Mouse (Mus musculus) Patski (cell line): ENCODE results near the gene Arsg. TPM values are rescaled to one million over a fixed set of nuclear protein-coding genes. Genes with fewer than 3 reads are reported as not detected.

ENCODE experiments used
- ATAC-seq: fragments of 100-300 bp; one replicate; pipeline ENCODE4 v1.8.0; 2021
- CTCF ChIA-PET: fragments of 350-600 bp; sonication (Branson Sonifier 250); formaldehyde crosslinking; loops from one replicate; lab custom pipeline; 2022; ENCODE audit warnings: inconsistent platforms; lab: Charles Lee
- POLR2A ChIA-PET: fragments of 350-600 bp; sonication (Branson Sonifier 250); formaldehyde crosslinking; loops from one replicate; lab custom pipeline; 2022; ENCODE audit warnings: antibody characterized with exemption, inconsistent platforms; lab: Charles Lee
- DNase-seq: peaks from one replicate; pipeline ENCODE4 v3.0.0-alpha.2; 2011; ENCODE audit warnings: low read depth, low spot score
- H3K27me3 ChIP-seq: fragments of 371-371 bp; one replicate; pipeline ENCODE4 v1.5.1; 2021
- CTCF ChIP-seq: fragments of 100-300 bp; IDR thresholded peaks from one replicate; pipeline ENCODE4 v1.5.1; 2021
- in situ Hi-C: fragments of 300-500 bp; cut with MboI; formaldehyde crosslinking; loops from 3 replicates; pipeline ENCODE4 v1.11.1; 2018; ENCODE audit warnings: low pct_unique_long_range_greater_than_20kb, mixed read lengths
- polyA plus RNA-seq: library from polyadenylated mRNA; unstranded; gene quantifications from one replicate; pipeline ENCODE4 v1.2.3, GENCODE M21; 2021

The Arsg gene
- polyA plus RNA-seq: 1.1 TPM

- peak; percentile 67 for ATAC-seq
- ChIA-PET CTCF (no interaction called here), POLR2A (no interaction called here)
- DNase-seq: no peak
- no peak for TF ChIP-seq CTCF
- in situ Hi-C loops: no loop called here
- peaks cover 28% of the 10 kb centered on the region for H3K27me3 ChIP-seq
These were observed at the start of gene Arsg, which contains the start of gene Slc16a6 for GRCm38 (mm10) chr11:109473171-109474085. Gene Arsg (plus strand): TSS chr11:109473374. Gene Slc16a6 (minus strand): TSS chr11:109473598.

GRCm38 (mm10) chr11:109425392-109426271 lies 47.5 kb upstream of the Arsg start, which contains the start of gene Amz2:
Gene Amz2 (plus strand): TSS chr11:109425946.
- ChIA-PET POLR2A (interaction anchor here (1.3 kb wide), 1 partner anchor 9 kb away, joined by 4 read pairs; no protein-coding TSS in a partner anchor), CTCF (interaction anchor here (0.6 to 1.4 kb wide), 6 partner anchors 80 to 195 kb away, joined by 3 to 4 read pairs (median 4); no protein-coding TSS in a partner anchor)
- peak; percentile 99 for DNase-seq
- ATAC-seq: peak; percentile 97
- in situ Hi-C loops: loop anchor here (5.0 to 25.0 kb wide), 3 partner anchors 63 to 963 kb away; partner anchors contain the start of gene Gna13
- H3K27me3 ChIP-seq: no peaks in the 10 kb centered on the region
- TF ChIP-seq CTCF: peak; percentile 100

- in situ Hi-C loops: loop anchor here (5.0 to 25.0 kb wide), 3 partner anchors 64 to 964 kb away; partner anchors contain the start of gene Gna13
- CTCF ChIA-PET: interaction anchor here (0.8 to 1.3 kb wide), 2 partner anchors 109 to 195 kb away, joined by 3 to 4 read pairs; no protein-coding TSS in a partner anchor
- no peaks in the 10 kb centered on the region for H3K27me3 ChIP-seq
- POLR2A ChIA-PET: interaction anchor here (1.3 kb wide), 1 partner anchor 8 kb away, joined by 4 read pairs; no protein-coding TSS in a partner anchor
- no peak for DNase-seq
- no peak for TF ChIP-seq CTCF
- no peak for ATAC-seq
These were observed 46.9 kb upstream of the Arsg start for GRCm38 (mm10) chr11:109426272-109426586.

DNA sequence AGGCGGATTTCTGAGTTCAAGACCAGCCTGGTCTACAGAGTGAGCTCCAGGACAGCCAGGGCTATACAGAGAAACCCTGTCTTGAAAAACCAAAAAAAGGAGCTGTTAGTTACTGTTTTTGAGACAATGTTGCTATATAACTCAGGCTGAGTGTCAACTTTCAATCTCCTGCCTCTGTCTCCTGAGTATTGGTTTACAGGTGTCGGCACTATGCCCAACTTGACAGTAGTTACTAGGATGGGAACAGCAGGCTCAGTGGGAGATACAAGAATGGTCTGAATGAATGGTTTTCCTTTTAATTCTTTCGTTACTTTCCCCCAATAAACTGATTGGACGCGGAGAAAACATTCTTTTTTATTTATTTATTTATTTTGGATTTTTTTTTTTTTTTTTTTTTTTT lies 45.8 kb upstream of the Arsg start:
- POLR2A ChIA-PET: no interaction called here
- ATAC-seq: no peak
- TF ChIP-seq CTCF: no peak

DNA sequence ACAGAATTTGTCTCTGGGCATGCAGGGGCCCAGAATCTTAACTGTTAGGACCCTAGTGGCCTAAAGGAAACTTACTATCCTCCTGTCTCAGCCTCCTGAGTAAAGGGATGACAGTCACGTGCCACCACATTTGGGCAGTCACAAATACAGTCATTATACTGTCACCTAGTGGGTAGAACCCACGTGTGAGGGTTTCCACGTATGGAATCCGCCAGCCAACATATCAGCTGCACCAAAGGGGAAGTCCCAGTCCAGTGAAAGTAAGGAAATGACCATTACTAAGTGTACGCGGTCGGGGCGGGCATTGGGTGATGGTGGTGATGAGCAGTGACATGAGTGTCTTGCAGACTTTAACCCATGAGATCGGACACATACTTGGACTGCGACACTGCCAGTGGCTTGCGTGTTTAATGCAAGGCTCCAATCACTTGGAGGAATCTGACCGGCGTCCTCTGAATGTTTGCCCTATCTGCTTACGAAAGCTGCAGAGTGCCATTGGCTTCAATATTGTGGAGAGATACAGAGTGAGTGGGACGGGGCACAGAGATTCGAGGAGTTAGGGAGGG lies 38.9 kb upstream of the Arsg start:
- TF ChIP-seq CTCF: no peak

More for the DNA sequence above, 45.8 kb upstream of the Arsg start:
- CTCF ChIA-PET: no interaction called here
- H3K27me3 ChIP-seq: no peaks in the 10 kb centered on the region
- DNase-seq: no peak
- in situ Hi-C loops: loop anchor here (5.0 to 25.0 kb wide), 3 partner anchors 65 to 965 kb away; partner anchors contain the start of gene Gna13

GRCm38 (mm10) chr11:109436889-109437288 lies 36.3 kb upstream of the Arsg start:
- no peak for TF ChIP-seq CTCF
- ATAC-seq (no peak), DNase-seq (no peak)
- POLR2A ChIA-PET: interaction anchor here (0.7 kb wide), 1 partner anchor 127 kb away, joined by 3 read pairs; no protein-coding TSS in a partner anchor
- CTCF ChIA-PET: interaction anchor here (0.9 kb wide), 1 partner anchor 9 kb away, joined by 3 read pairs; no protein-coding TSS in a partner anchor
- in situ Hi-C loops: loop anchor here (25.0 kb wide), 1 partner anchor 975 kb away; no protein-coding TSS in a partner anchor
- H3K27me3 ChIP-seq: no peaks in the 10 kb centered on the region

More for the DNA sequence above, 38.9 kb upstream of the Arsg start:
- ChIA-PET POLR2A (interaction anchor here (1.0 kb wide), 1 partner anchor 8 kb away, joined by 4 read pairs; the partner anchor contains the start of gene Amz2), CTCF (interaction anchor here (1.6 kb wide), 1 partner anchor 136 kb away, joined by 5 read pairs; the partner anchor contains the start of gene Rgs9)
- in situ Hi-C loops: loop anchor here (25.0 kb wide), 1 partner anchor 972 kb away; no protein-coding TSS in a partner anchor
- DNase-seq (no peak), ATAC-seq (no peak)
- H3K27me3 ChIP-seq: no peaks in the 10 kb centered on the region

GRCm38 (mm10) chr11:109439209-109439608 lies 34.0 kb upstream of the Arsg start:
- in situ Hi-C loops: loop anchor here (25.0 kb wide), 1 partner anchor 977 kb away; no protein-coding TSS in a partner anchor
- DNase-seq (no peak), ATAC-seq (no peak)
- ChIA-PET POLR2A (interaction anchor here (0.6 to 0.7 kb wide), 3 partner anchors 11 to 1541 kb away, joined by 3 read pairs; no protein-coding TSS in a partner anchor), CTCF (interaction anchor here (0.7 to 1.3 kb wide), 2 partner anchors 110 to 195 kb away, joined by 3 to 4 read pairs; no protein-coding TSS in a partner anchor)
- no peaks in the 10 kb centered on the region for H3K27me3 ChIP-seq
- no peak for TF ChIP-seq CTCF

DNA sequence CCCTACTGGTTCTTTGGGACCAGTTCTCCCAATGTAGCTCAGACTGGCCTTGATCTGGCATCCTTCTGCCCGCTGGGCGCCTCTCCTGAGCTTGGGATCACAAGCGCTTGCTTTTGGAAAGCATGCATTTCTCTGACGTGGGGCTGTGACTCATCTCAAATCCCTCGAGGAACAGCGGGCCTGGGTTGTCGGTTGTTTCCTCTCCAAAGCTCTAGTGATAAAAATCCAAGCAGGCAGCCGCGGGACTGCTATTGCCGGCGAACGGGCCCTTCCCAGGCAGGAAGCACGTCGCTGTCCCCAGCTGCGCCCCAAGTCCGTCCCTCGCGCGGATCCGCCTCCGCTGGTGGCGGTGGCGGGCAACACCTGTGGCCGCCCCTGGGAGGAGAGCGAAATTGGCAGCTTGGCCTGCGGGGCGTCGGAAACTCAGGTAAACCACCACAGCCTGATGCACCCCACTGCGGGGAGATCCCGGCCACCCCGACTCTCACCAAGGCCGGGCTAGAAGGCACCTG lies 33.3 kb upstream of the Arsg start:
- no peak for DNase-seq
- no peak for ATAC-seq
- CTCF ChIA-PET: interaction anchor here (1.3 to 1.6 kb wide), 4 partner anchors 123 to 196 kb away, joined by 3 to 7 read pairs (median 4); no protein-coding TSS in a partner anchor
- TF ChIP-seq CTCF: no peak
- POLR2A ChIA-PET: interaction anchor here (0.6 kb wide), 1 partner anchor 1541 kb away, joined by 3 read pairs; no protein-coding TSS in a partner anchor
- in situ Hi-C loops: loop anchor here (25.0 kb wide), 1 partner anchor 978 kb away; no protein-coding TSS in a partner anchor
- no peaks in the 10 kb centered on the region for H3K27me3 ChIP-seq
